Mouse (Mus musculus) midbrain, embryonic 15.5 days (tissue): ENCODE data around the gene Higd1a. TPM values are rescaled to one million over a fixed set of nuclear protein-coding genes. Genes with fewer than 3 reads are reported as not detected.

Experiments
- ATAC-seq: fragments of 200-750 bp; cut with Nextera tagmentation; replicated peaks from 2 replicates; pipeline ENCODE4 v1.8.0; 2017; ENCODE audit warnings: moderate TSS enrichment
- H3K27ac ChIP-seq: fragments of 300-500 bp; sonication (generic); 2 replicates; pipeline ENCODE4 v1.5.1; 2015; ENCODE audit warnings: mild to moderate bottlenecking, inconsistent platforms
- H3K27me3 ChIP-seq: fragments of 300-500 bp; sonication (generic); replicated peaks from 2 replicates; pipeline ENCODE4 v1.6.1; 2015; ENCODE audit warnings: inconsistent platforms
- H3K36me3 ChIP-seq: fragments of 300-500 bp; sonication (generic); replicated peaks from 2 replicates; pipeline ENCODE4 v1.6.1; 2015; ENCODE audit warnings: inconsistent platforms
- H3K4me1 ChIP-seq: fragments of 300-500 bp; sonication (generic); 2 replicates; pipeline ENCODE4 v1.6.1; 2015; ENCODE audit warnings: inconsistent platforms
- H3K4me2 ChIP-seq: fragments of 300-500 bp; sonication (generic); 2 replicates; pipeline ENCODE4 v1.6.1; 2015; ENCODE audit warnings: inconsistent platforms, mild to moderate bottlenecking, moderate library complexity
- H3K4me3 ChIP-seq: fragments of 300-500 bp; sonication (generic); 2 replicates; pipeline ENCODE4 v1.5.1; 2015; ENCODE audit warnings: mild to moderate bottlenecking, inconsistent platforms
- H3K9ac ChIP-seq: fragments of 300-500 bp; sonication (generic); 2 replicates; pipeline ENCODE4 v1.6.1; 2015; ENCODE audit warnings: mild to moderate bottlenecking, inconsistent platforms
- H3K9me3 ChIP-seq: fragments of 300-500 bp; sonication (generic); 2 replicates; pipeline ENCODE4 v1.6.1; 2016; ENCODE audit warnings: inconsistent platforms
- WGBS: fragments of 180-500 bp; shearing (Covaris S2); methylation state at CpG from one replicate; pipeline ENCODE4 v1.1.7; 2015; ENCODE audit warnings: mixed read lengths; 5-methylcytosine and 5-hydroxymethylcytosine counted together
- polyA plus RNA-seq: library from polyadenylated mRNA; unstranded; fragments of >200 nt; fragmentation: Nextera tagmentation; extraction: Ambion mirVana; gene quantifications from 2 replicates; pipeline ENCODE4 v1.2.1, GENCODE M21; 2015

Gene Higd1a
- polyA plus RNA-seq, 1 experiment from 2014 or later = 142 TPM

DNA sequence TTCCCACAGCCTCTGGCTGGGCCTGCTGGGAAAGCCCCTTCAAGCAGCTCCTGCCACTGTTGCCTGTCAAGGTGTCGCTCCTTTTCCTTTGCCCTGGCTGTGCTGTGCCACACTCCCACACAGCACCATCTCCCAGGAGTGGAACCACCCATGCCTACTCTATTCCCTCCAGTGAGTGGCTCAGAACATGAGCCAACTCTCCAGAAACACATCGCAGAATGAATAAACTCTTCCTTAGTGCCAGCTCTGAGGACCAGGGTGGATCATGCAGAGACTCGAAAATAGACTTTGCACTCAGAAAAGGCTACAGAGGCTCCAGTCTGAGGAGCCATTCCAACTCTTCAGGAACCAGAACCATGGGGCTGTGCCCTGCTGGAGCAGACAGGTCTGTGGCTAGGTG lies 31.8 kb downstream of the Higd1a start:
- peaks cover 6% of the 10 kb centered on the region; the same call in 1 of the 2 replicates for H3K4me1 ChIP-seq
- no peaks in the 10 kb centered on the region for H3K9me3 ChIP-seq
- H3K27ac ChIP-seq = no peak overlapping the region
- WGBS = 90% methylated on average over 3 of the region's 3 CpGs
- H3K27me3 ChIP-seq = no peaks in the 10 kb centered on the region
- no peaks in the 10 kb centered on the region for H3K36me3 ChIP-seq
- no peak overlapping the region for H3K4me3 ChIP-seq
- ATAC-seq = no peak
- H3K9ac ChIP-seq = no peak overlapping the region
- no peak overlapping the region for H3K4me2 ChIP-seq

- H3K27ac ChIP-seq = no peak overlapping the region
- WGBS = 58% methylated on average over 7 of the region's 7 CpGs
These were observed 34.2 kb downstream of the Higd1a start for GRCm38 (mm10) chr9:121823991-121824390.

DNA sequence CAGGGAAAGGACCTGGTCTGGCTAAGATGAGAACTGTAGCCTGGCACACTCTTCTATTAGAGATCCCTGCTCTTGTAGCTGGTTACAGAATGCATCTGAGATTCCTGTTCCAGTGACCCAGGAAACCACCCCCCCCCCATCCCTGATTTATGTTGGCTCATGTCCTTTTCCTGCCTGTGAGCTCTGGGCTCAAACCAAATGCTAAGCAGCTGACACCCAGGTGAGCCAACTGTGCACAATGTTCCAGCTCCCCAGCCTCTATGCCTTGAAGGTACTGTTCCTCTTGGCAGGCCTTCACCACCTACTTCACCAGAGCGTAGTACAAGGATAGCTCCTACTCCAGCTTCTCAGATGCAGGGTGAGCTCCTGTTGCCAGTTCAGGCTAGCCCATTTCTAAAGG lies 35.1 kb downstream of the Higd1a start:
- no peaks in the 10 kb centered on the region for H3K9me3 ChIP-seq
- H3K36me3 ChIP-seq = no peaks in the 10 kb centered on the region
- no peak overlapping the region for H3K4me2 ChIP-seq
- no peak overlapping the region for H3K4me3 ChIP-seq
- H3K27ac ChIP-seq = peak overlapping the region; percentile 62
- H3K9ac ChIP-seq = no peak overlapping the region
- 90% methylated on average over 1 of the region's 1 CpGs for WGBS
- H3K4me1 ChIP-seq = peaks cover 11% of the 10 kb centered on the region; the same call in 1 of the 2 replicates
- no peaks in the 10 kb centered on the region for H3K27me3 ChIP-seq
- ATAC-seq = no peak; the same call in 1 of the 2 replicates

More at GRCm38 (mm10) chr9:121823991-121824390, 34.2 kb downstream of the Higd1a start:
- no peak; the same call in 1 of the 2 replicates for ATAC-seq
- Histone ChIP-seq H3K9ac (no peak overlapping the region), H3K27me3 (no peaks in the 10 kb centered on the region), H3K4me3 (no peak overlapping the region), H3K9me3 (no peaks in the 10 kb centered on the region), H3K36me3 (no peaks in the 10 kb centered on the region), H3K4me1 (peaks cover 11% of the 10 kb centered on the region; the same call in 1 of the 2 replicates), H3K4me2 (no peak overlapping the region)

DNA sequence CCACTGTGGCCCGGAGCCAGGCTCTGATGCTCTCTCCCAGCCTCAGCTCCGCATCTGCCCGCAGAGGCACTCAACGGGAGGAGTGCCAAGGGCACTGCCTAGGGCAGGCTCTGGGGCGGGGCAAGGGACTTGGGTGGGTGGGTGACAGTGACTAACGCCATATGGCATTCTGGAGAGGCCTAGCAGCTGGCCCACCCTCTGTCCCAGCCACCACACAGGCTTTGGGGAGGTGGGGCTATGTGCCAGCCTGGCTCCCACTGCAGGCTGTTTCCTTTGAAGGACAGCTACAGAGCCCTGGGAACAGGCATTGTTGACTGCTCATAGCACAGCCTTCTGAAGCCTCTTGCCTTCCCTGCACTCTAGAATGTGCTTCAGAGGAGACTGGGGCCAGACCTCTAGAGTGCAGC lies 35.6 kb downstream of the Higd1a start:
- ATAC-seq = peak; percentile 69
- Histone ChIP-seq H3K27me3 (no peaks in the 10 kb centered on the region), H3K4me1 (peaks cover 11% of the 10 kb centered on the region; the same call in 1 of the 2 replicates), H3K9ac (no peak overlapping the region), H3K4me2 (no peak overlapping the region), H3K4me3 (no peak overlapping the region), H3K27ac (peak overlapping the region; percentile 62), H3K9me3 (no peaks in the 10 kb centered on the region), H3K36me3 (no peaks in the 10 kb centered on the region)
- WGBS = 55% methylated on average over 6 of the region's 6 CpGs

- Histone ChIP-seq H3K9ac (no peak overlapping the region), H3K27me3 (no peaks in the 10 kb centered on the region), H3K27ac (no peak overlapping the region), H3K4me1 (peaks cover 11% of the 10 kb centered on the region; the same call in 1 of the 2 replicates), H3K4me2 (no peak overlapping the region), H3K4me3 (no peak overlapping the region), H3K36me3 (no peaks in the 10 kb centered on the region), H3K9me3 (no peaks in the 10 kb centered on the region)
- ATAC-seq = no peak
- 69% methylated on average over 5 of the region's 5 CpGs for WGBS
These were observed 37.4 kb downstream of the Higd1a start for GRCm38 (mm10) chr9:121820765-121821164.

DNA sequence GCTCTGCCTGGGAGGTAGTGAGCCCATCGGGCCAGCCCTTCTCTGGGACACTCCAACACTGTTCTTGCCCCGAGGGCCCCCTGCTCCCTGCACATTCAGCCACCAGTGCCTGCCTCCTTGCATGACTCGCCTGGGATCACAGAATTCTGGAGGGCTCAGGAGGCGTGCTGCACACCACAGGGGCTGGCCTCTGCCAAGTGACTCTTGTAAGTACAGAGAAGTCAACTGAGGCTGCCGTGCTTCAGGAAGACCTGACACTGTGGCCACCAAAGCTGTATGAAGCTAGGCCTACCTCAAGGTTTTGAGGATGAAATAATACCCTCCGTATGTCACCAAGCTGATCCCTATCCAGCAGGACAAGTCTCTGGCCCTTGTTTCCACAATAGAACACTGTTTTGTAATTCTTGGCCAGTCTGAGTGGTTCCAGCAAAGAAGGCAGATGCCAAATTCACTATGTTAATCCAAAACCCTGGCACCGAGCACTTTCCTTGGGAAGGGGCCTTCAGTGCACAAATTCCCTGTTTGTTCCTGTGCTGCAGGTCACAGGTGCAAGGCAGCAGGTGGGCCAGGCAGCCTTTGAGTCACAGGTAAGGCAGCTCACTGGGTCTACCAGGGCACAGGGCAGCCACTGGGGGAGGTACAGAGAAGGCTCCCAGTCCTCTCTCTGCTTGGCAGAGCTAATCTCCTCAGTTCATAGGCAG lies 38.2 kb downstream of the Higd1a start:
- Histone ChIP-seq H3K9me3 (no peaks in the 10 kb centered on the region), H3K4me2 (no peak overlapping the region), H3K9ac (no peak overlapping the region), H3K36me3 (no peaks in the 10 kb centered on the region), H3K4me3 (no peak overlapping the region), H3K27ac (0 out of 2 replicates have a peak overlapping the region, but pooled peaks have one; percentile 13), H3K4me1 (peaks cover 11% of the 10 kb centered on the region; the same call in 1 of the 2 replicates), H3K27me3 (no peaks in the 10 kb centered on the region)
- ATAC-seq = no peak
- WGBS = 48% methylated on average over 7 of the region's 7 CpGs

- no peaks in the 10 kb centered on the region for H3K27me3 ChIP-seq
- H3K4me2 ChIP-seq = no peak overlapping the region
- H3K27ac ChIP-seq = 0 out of 2 replicates have a peak overlapping the region, but pooled peaks have one; percentile 13
- no peak overlapping the region for H3K4me3 ChIP-seq
- 77% methylated on average over 9 of the region's 9 CpGs for WGBS
- no peaks in the 10 kb centered on the region for H3K36me3 ChIP-seq
- peaks cover 11% of the 10 kb centered on the region; the same call in 1 of the 2 replicates for H3K4me1 ChIP-seq
- ATAC-seq = no peak
- H3K9me3 ChIP-seq = no peaks in the 10 kb centered on the region
- no peak overlapping the region for H3K9ac ChIP-seq
These were observed 38.9 kb downstream of the Higd1a start for GRCm38 (mm10) chr9:121819073-121819770.

- Histone ChIP-seq H3K9me3 (no peaks in the 10 kb centered on the region), H3K9ac (no peak overlapping the region), H3K27ac (no peak overlapping the region), H3K27me3 (no peaks in the 10 kb centered on the region), H3K4me1 (peaks cover 17% of the 10 kb centered on the region), H3K4me2 (no peak overlapping the region), H3K36me3 (no peaks in the 10 kb centered on the region), H3K4me3 (no peak overlapping the region)
- 80% methylated on average over 6 of the region's 6 CpGs for WGBS
- no peak for ATAC-seq
These were observed 43.0 kb downstream of the Higd1a start for GRCm38 (mm10) chr9:121815183-121815582.

GRCm38 (mm10) chr9:121810081-121810821 lies 47.9 kb downstream of the Higd1a start:
- H3K4me3 ChIP-seq = no peak overlapping the region
- H3K4me2 ChIP-seq = no peak overlapping the region
- H3K9me3 ChIP-seq = no peaks in the 10 kb centered on the region
- WGBS = 12% methylated on average over 15 of the region's 15 CpGs
- no peaks in the 10 kb centered on the region for H3K27me3 ChIP-seq
- H3K27ac ChIP-seq = peak overlapping the region; percentile 47; the same call in 1 of the 2 replicates
- peaks cover 15% of the 10 kb centered on the region for H3K4me1 ChIP-seq
- H3K9ac ChIP-seq = no peak overlapping the region
- peak; percentile 76 for ATAC-seq
- H3K36me3 ChIP-seq = no peaks in the 10 kb centered on the region

GRCm38 (mm10) chr9:121808511-121808910 lies 49.7 kb downstream of the Higd1a start:
- peaks cover 15% of the 10 kb centered on the region for H3K4me1 ChIP-seq
- H3K27me3 ChIP-seq = no peaks in the 10 kb centered on the region
- no peak overlapping the region for H3K27ac ChIP-seq
- no peak overlapping the region for H3K9ac ChIP-seq
- no peak overlapping the region for H3K4me2 ChIP-seq
- ATAC-seq = no peak
- no peaks in the 10 kb centered on the region for H3K9me3 ChIP-seq
- WGBS = 46% methylated on average over 3 of the region's 3 CpGs
- no peak overlapping the region for H3K4me3 ChIP-seq
- H3K36me3 ChIP-seq = no peaks in the 10 kb centered on the region

- WGBS = 65% methylated on average over 7 of the region's 7 CpGs
- H3K4me1 ChIP-seq = peaks cover 15% of the 10 kb centered on the region
- no peak overlapping the region for H3K4me2 ChIP-seq
- H3K4me3 ChIP-seq = no peak overlapping the region
- no peak overlapping the region for H3K9ac ChIP-seq
- no peaks in the 10 kb centered on the region for H3K9me3 ChIP-seq
- no peak for ATAC-seq
- no peaks in the 10 kb centered on the region for H3K36me3 ChIP-seq
- no peaks in the 10 kb centered on the region for H3K27me3 ChIP-seq
- H3K27ac ChIP-seq = no peak overlapping the region
These were observed 50.2 kb downstream of the Higd1a start for GRCm38 (mm10) chr9:121807947-121808346.

DNA sequence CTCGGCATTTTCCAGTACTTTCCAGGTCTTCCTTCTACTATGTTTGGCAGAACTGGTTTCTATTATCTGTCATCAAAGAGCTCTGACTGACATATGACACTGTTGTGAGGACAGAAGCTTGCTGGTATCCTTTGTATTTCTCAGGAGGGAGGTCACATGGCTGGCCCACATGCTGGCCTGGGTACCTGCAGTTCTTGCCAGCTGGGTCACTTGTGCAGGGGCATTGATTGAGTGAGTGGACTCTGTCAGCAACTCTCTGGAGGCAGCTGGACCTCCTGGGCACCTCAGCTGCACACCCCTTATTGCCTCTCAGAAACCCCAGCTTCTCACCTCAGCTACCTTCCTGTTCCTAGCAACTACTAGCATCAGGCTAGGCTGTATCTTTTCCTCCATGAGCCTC lies 50.6 kb downstream of the Higd1a start:
- no peaks in the 10 kb centered on the region for H3K36me3 ChIP-seq

More for the DNA sequence above, 50.6 kb downstream of the Higd1a start:
- no peak overlapping the region for H3K4me2 ChIP-seq
- no peaks in the 10 kb centered on the region for H3K27me3 ChIP-seq
- WGBS = 64% methylated on average over 1 of the region's 1 CpGs
- no peak overlapping the region for H3K4me3 ChIP-seq
- H3K9ac ChIP-seq = no peak overlapping the region
- no peak for ATAC-seq
- H3K4me1 ChIP-seq = peaks cover 15% of the 10 kb centered on the region
- no peaks in the 10 kb centered on the region for H3K9me3 ChIP-seq
- H3K27ac ChIP-seq = no peak overlapping the region
